Mouse (Mus musculus): Measurements from ENCODE around the gene Scube1.

GRCm38 (mm10) chr15:83638196-83638899 lies 86.5 kb downstream of the Scube1 start:
- TF ChIP-seq CTCF (IDR thresholded peaks at IDR 0.05 in 2 of 3, conservative IDR thresholded peaks at IDR 0.05 in 1 of 3; ENCODE audit: control insufficient read depth in 1 of 3, insufficient read depth in 1 of 3, low read depth in 2 of 3, low read length in 3 of 3, poor library complexity in 1 of 3, severe bottlenecking in 1 of 3) (no peak), TBP (IDR thresholded peaks at IDR 0.05; ENCODE audit: low read depth, low read length) (no peak), MAX (IDR thresholded peaks at IDR 0.05; ENCODE audit: low read length) (no peak), KAT2A (conservative IDR thresholded peaks at IDR 0.05; ENCODE audit: low read depth, low read length) (no peak), POLR2A (IDR thresholded peaks at IDR 0.05; ENCODE audit: control insufficient read depth in 1 of 2, insufficient read depth in 1 of 2, low read depth in 1 of 2, low read length in 2 of 2, poor library complexity in 1 of 2) (no peak), EP300 (IDR thresholded peaks at IDR 0.05; ENCODE audit: low read depth in 1 of 2, low read length in 2 of 2) (no peak), USF1 (IDR thresholded peaks at IDR 0.05; ENCODE audit: low read depth, low read length) (no peak), UBTF (IDR thresholded peaks at IDR 0.05; ENCODE audit: borderline replicate concordance, insufficient read depth, low read depth, low read length) (no peak), NELFE (IDR thresholded peaks at IDR 0.05; ENCODE audit: low read depth, low read length) (no peak), RAD21 (IDR thresholded peaks at IDR 0.05; ENCODE audit: low read depth, low read length) (no peak), TAL1 (IDR thresholded peaks at IDR 0.05; ENCODE audit: low read length) (no peak), USF2 (IDR thresholded peaks at IDR 0.05; ENCODE audit: borderline replicate concordance in 1 of 2, insufficient read depth in 1 of 2, low read depth in 1 of 2, low read length in 2 of 2) (no peak), TCF12 (IDR thresholded peaks at IDR 0.05; ENCODE audit: low read depth, low read length) (no peak)
